Mouse (Mus musculus): Measurements from ENCODE around the gene Ubxn10. TPM values are rescaled to one million over a fixed set of nuclear protein-coding genes. Genes with fewer than 3 reads are reported as not detected.

Ubxn10 gene
- total and polyA plus RNA-seq, 2 experiments from 2014 or later, result 3.5 to 5.6 TPM

DNA sequence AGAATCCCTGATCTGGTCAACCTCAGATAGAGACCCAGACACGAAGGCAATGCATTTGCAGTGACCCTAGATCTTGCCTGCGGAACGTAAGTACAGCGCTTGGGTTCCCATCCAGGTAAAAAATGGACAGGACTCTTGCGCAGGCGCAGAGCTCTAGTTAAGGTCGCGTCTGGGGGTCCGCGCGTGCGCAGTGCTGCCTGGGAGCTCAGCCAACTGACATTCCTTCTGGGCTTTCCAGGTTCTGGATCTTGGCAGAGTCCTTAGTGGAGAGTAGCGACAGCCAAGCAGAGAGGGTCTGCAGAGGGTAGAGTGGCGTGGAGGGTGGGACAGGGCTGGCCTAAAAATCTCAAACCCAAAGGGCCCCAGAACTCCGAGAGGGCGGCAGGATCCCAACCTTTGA, 59.4 kb downstream of the Ubxn10 start:
- H3K4me2 ChIP-seq (ENCODE audit: low read depth), result peak overlapping the region; percentile 48
- 0 out of 2 replicates have a peak, but pooled peaks cover 7% of the 10 kb centered on the region for H3K4me1 ChIP-seq (ENCODE audit: insufficient read depth)
- peaks cover 5% of the 10 kb centered on the region; the same call in 1 of the 2 replicates for H3K27me3 ChIP-seq (ENCODE audit: insufficient read depth, low read length)
- DNase-seq (peak; percentile 90), ATAC-seq (peak; percentile 54; the same call in 1 of the 2 replicates)
- H3K9ac ChIP-seq, result no peak overlapping the region; the same call in 1 of the 2 replicates
- no peak for TF ChIP-seq CTCF (IDR thresholded peaks at IDR 0.05; ENCODE audit: low read depth)
- no peaks in the 10 kb centered on the region for H3K36me3 ChIP-seq (ENCODE audit: insufficient read depth)
- H3K27ac ChIP-seq (ENCODE audit: low read depth, low read length), result no peak overlapping the region
- peak overlapping the region; percentile 28 for H3K4me3 ChIP-seq (ENCODE audit: low read depth, low read length)
- H3K9me3 ChIP-seq (ENCODE audit: low read length), result no peaks in the 10 kb centered on the region
- WGBS, result 21% methylated on average over 16 of the region's 16 CpGs

DNA sequence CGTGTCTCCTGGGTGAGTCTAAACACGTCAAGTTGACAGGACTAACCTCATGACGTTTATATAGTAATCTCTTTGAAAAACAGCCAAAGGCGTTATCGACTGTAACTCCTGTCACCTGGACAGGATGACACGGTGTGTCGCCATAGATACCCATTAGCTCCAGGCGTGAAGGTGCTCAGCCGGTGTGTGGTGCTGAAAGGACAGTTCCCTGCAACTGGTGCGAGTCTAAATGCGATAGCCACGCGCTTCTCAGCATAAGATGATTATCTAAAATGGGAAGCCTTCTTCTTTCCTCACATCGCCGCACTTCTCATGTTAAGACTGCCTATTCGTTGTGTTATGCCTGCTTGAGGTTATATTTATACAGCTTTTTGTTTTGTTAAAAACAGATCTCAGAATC, 60.5 kb downstream of the Ubxn10 start:
- Histone ChIP-seq H3K4me3 (ENCODE audit: low read depth, low read length) (no peak overlapping the region), H3K36me3 (ENCODE audit: insufficient read depth) (no peaks in the 10 kb centered on the region), H3K9me3 (ENCODE audit: low read length) (no peaks in the 10 kb centered on the region), H3K27me3 (ENCODE audit: insufficient read depth, low read length) (peaks cover 5% of the 10 kb centered on the region; the same call in 1 of the 2 replicates), H3K4me1 (ENCODE audit: insufficient read depth) (0 out of 2 replicates have a peak, but pooled peaks cover 7% of the 10 kb centered on the region), H3K9ac (no peak overlapping the region), H3K4me2 (ENCODE audit: low read depth) (no peak overlapping the region), H3K27ac (ENCODE audit: low read depth, low read length) (no peak overlapping the region)
- DNase-seq (no peak), ATAC-seq (no peak)
- WGBS, result 15% methylated on average over 16 of the region's 16 CpGs
- no peak for TF ChIP-seq CTCF (IDR thresholded peaks at IDR 0.05; ENCODE audit: low read depth)

DNA sequence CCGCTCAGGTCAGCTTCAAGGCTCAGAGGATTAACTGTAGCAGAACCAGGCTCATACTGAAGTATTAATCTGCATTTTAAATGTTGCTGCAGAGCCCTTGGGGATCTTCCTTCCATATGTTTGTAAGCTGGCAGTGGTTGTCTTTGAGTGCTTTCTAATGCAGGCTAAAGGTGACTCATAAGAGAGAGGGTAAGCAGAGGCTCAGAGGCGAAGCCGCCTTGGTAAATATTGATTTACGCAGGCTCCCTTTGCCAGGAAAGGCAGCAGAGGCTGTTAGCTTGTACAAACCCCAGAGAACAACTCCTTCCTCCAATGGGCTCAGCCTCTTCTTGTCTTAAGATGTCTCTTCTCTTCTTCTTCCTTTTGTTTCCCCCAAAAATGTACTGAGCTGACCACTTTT, 64.8 kb downstream of the Ubxn10 start:
- H3K4me1 ChIP-seq (ENCODE audit: insufficient read depth), result no peaks in the 10 kb centered on the region
- no peak overlapping the region for H3K4me3 ChIP-seq (ENCODE audit: low read depth, low read length)
- no peak overlapping the region for H3K4me2 ChIP-seq (ENCODE audit: low read depth)
- H3K9me3 ChIP-seq (ENCODE audit: low read length), result no peaks in the 10 kb centered on the region
- H3K36me3 ChIP-seq (ENCODE audit: insufficient read depth), result no peaks in the 10 kb centered on the region
- no peak overlapping the region for H3K27ac ChIP-seq (ENCODE audit: low read depth, low read length)
- TF ChIP-seq CTCF (IDR thresholded peaks at IDR 0.05; ENCODE audit: low read depth), result no peak
- H3K9ac ChIP-seq, result no peak overlapping the region
- WGBS, result 67% methylated on average over 4 of the region's 4 CpGs
- no peak for ATAC-seq
- DNase-seq, result no peak
- peaks cover 5% of the 10 kb centered on the region; the same call in 1 of the 2 replicates for H3K27me3 ChIP-seq (ENCODE audit: insufficient read depth, low read length)

DNA sequence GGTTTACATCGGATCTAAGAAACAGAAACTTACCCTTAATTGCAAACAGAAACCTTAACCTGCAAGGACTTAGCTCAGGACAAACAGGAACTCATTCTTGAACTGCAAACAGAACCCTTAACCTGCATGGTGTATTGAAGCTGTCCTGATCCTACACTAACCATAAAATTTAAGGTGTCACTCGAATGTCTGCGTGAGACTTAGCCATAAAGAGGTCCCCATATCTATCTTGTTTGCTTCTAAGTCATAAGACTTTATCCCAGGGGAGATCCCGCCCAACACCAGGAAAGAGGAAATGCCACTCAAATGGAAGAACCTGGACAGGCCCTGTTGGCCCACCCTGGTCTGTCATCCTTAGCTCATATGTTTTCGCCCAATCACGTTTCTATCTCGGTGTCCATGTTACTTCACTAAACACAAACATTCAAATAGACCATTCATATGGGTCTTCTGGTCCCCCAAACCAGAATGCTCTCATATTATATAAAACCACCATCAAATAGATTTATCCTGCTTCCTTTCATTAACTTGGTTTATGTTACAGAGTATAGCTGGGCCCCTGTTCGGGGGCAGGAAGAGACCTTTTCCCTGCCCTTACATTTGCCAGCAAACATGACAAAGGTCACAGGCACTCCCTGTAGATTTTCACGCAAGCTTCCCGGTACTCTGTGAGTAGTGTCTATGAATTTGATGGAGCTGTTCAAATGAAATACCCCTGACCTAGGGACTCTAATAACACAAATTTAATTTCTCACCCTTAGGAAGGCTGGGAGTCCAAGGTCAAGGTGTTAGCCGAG, 66.7 kb downstream of the Ubxn10 start:
- ATAC-seq (no peak), DNase-seq (no peak)
- WGBS, result 89% methylated on average over 11 of the region's 11 CpGs
- Histone ChIP-seq H3K9me3 (ENCODE audit: low read length) (no peaks in the 10 kb centered on the region), H3K36me3 (ENCODE audit: insufficient read depth) (no peaks in the 10 kb centered on the region), H3K4me3 (ENCODE audit: low read depth, low read length) (no peak overlapping the region), H3K4me1 (ENCODE audit: insufficient read depth) (no peaks in the 10 kb centered on the region), H3K27ac (ENCODE audit: low read depth, low read length) (no peak overlapping the region), H3K4me2 (ENCODE audit: low read depth) (no peak overlapping the region), H3K27me3 (ENCODE audit: insufficient read depth, low read length) (peaks cover 5% of the 10 kb centered on the region; the same call in 1 of the 2 replicates), H3K9ac (no peak overlapping the region)
- TF ChIP-seq CTCF (IDR thresholded peaks at IDR 0.05; ENCODE audit: low read depth), result no peak

DNA sequence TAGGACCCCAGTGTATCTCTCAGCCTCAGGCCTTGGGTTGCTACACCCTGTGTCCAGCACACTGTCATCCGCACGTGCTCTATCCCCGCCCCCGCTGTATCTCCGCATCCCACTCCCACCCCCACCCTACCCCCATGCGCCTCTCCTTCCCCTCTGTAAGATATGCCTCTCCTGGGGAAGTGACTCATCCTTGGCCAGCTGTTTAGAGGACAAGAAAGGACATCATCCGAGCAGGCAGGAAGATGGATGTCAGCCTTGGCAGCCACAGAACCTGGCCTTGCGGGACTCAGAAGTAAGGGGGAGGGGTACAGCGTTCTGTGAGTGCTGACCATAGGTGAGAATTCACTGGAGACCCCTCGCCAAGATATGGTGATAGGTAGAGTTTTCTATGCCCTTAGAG, 70.4 kb downstream of the Ubxn10 start:
- Histone ChIP-seq H3K4me1 (ENCODE audit: insufficient read depth) (no peaks in the 10 kb centered on the region; the same call in 1 of the 2 replicates), H3K4me3 (ENCODE audit: low read depth, low read length) (no peak overlapping the region), H3K4me2 (ENCODE audit: low read depth) (no peak overlapping the region), H3K9ac (no peak overlapping the region), H3K9me3 (ENCODE audit: low read length) (no peaks in the 10 kb centered on the region), H3K27me3 (ENCODE audit: insufficient read depth, low read length) (no peaks in the 10 kb centered on the region), H3K36me3 (ENCODE audit: insufficient read depth) (no peaks in the 10 kb centered on the region), H3K27ac (ENCODE audit: low read depth, low read length) (no peak overlapping the region)
- TF ChIP-seq CTCF (IDR thresholded peaks at IDR 0.05; ENCODE audit: low read depth), result no peak
- 79% methylated on average over 10 of the region's 10 CpGs for WGBS
- no peak for DNase-seq
- ATAC-seq, result no peak

DNA sequence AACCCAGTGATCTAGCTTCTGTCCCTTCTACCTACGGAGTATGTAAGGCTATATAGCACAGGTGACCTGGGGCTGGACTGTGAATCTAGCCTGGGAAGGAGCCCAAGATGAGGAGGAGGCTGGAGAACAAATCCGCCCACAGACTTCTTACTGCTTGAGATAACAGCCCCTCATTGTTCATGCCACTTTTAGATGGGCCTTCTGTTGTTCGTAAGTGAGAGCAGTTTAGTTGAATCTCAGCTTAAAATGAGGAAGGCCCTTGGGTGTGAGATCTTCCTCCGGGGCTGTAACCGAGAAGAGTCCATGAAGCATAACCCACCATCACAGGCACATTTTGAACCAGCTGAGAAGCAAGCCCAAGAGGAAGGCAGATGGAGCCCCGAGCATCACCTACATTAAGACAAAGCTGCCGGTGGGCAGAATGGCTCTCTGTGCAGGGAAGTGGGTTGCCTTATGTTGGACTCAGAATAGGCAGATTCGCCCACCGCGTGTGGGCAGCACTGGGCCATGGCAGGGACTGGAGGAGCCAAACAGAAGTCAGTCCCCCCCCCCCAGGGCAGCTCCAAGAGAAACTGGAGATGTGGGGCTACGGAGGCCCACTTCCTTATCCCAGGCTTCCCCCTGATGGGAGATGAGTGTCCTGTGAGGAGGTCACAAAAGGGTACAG, 76.9 kb downstream of the Ubxn10 start:
- no peak overlapping the region for H3K4me3 ChIP-seq (ENCODE audit: low read depth, low read length)
- H3K9ac ChIP-seq, result no peak overlapping the region
- H3K27ac ChIP-seq (ENCODE audit: low read depth, low read length), result no peak overlapping the region
- ATAC-seq (no peak), DNase-seq (no peak)
- no peaks in the 10 kb centered on the region for H3K27me3 ChIP-seq (ENCODE audit: insufficient read depth, low read length)
- no peaks in the 10 kb centered on the region for H3K9me3 ChIP-seq (ENCODE audit: low read length)
- 84% methylated on average over 11 of the region's 11 CpGs for WGBS
- no peaks in the 10 kb centered on the region; the same call in 1 of the 2 replicates for H3K4me1 ChIP-seq (ENCODE audit: insufficient read depth)
- no peaks in the 10 kb centered on the region for H3K36me3 ChIP-seq (ENCODE audit: insufficient read depth)
- no peak overlapping the region for H3K4me2 ChIP-seq (ENCODE audit: low read depth)
- TF ChIP-seq CTCF (IDR thresholded peaks at IDR 0.05; ENCODE audit: low read depth), result no peak

Other genes with a start within 250 kb of the Ubxn10 start
- gene Vwa5b1, start 101.3 kb downstream of the Ubxn10 start, total RNA-seq (2014; rRNA removed), result 4.0 and 9.2 TPM in 2 replicates
- gene Vwa5b1, start 101.3 kb downstream of the Ubxn10 start, polyA plus RNA-seq (2015; fragmentation: Nextera tagmentation; extraction: Ambion mirVana), result 0.65 and 1.5 TPM in 2 replicates
- gene Pla2g2c, start 12.4 kb downstream of the Ubxn10 start, total RNA-seq (2014; rRNA removed), result 0.24 and 0.77 TPM in 2 replicates
- 0.28 and 0.42 TPM in 2 replicates for gene Pla2g2c, start 12.4 kb downstream of the Ubxn10 start, polyA plus RNA-seq (2015; fragmentation: Nextera tagmentation; extraction: Ambion mirVana)
- gene Pla2g2f, start 20.5 kb upstream of the Ubxn10 start, total RNA-seq (2014; rRNA removed), result 0.23 TPM in 1 of 2 replicates, not detected in the other
- gene Pla2g2f, start 20.5 kb upstream of the Ubxn10 start, polyA plus RNA-seq (2015; fragmentation: Nextera tagmentation; extraction: Ambion mirVana), result not detected in 2 replicates
- gene Pla2g2d, start 38.6 kb upstream of the Ubxn10 start, total RNA-seq (2014; rRNA removed), result 0.38 TPM in 1 of 2 replicates, not detected in the other
- 0.23 TPM in 1 of 2 replicates, not detected in the other for gene Pla2g2d, start 38.6 kb upstream of the Ubxn10 start, polyA plus RNA-seq (2015; fragmentation: Nextera tagmentation; extraction: Ambion mirVana)
- 0.15 and 2.9 TPM in 2 replicates for gene Pla2g5, start 126.3 kb upstream of the Ubxn10 start, total RNA-seq (2014; rRNA removed)
- gene Pla2g5, start 126.3 kb upstream of the Ubxn10 start, polyA plus RNA-seq (2015; fragmentation: Nextera tagmentation; extraction: Ambion mirVana), result 1.1 and 1.5 TPM in 2 replicates
- not detected in 2 replicates for gene Gm13030, start 136.8 kb upstream of the Ubxn10 start, total RNA-seq (2014; rRNA removed)
- gene Gm13030, start 136.8 kb upstream of the Ubxn10 start, polyA plus RNA-seq (2015; fragmentation: Nextera tagmentation; extraction: Ambion mirVana), result not detected in 2 replicates
- not detected in 2 replicates for gene Pla2g2e, start 140.8 kb upstream of the Ubxn10 start, total RNA-seq (2014; rRNA removed)
- gene Pla2g2e, start 140.8 kb upstream of the Ubxn10 start, polyA plus RNA-seq (2015; fragmentation: Nextera tagmentation; extraction: Ambion mirVana), result not detected in 2 replicates
- 10.5 and 13.1 TPM in 2 replicates for gene Otud3, start 176.8 kb upstream of the Ubxn10 start, total RNA-seq (2014; rRNA removed)
- gene Otud3, start 176.8 kb upstream of the Ubxn10 start, polyA plus RNA-seq (2015; fragmentation: Nextera tagmentation; extraction: Ambion mirVana), result 2.6 and 2.8 TPM in 2 replicates
- not detected in 2 replicates for gene Rnf186, start 229.9 kb upstream of the Ubxn10 start, total RNA-seq (2014; rRNA removed)
- not detected in 2 replicates for gene Rnf186, start 229.9 kb upstream of the Ubxn10 start, polyA plus RNA-seq (2015; fragmentation: Nextera tagmentation; extraction: Ambion mirVana)
- 1.5 and 4.0 TPM in 2 replicates for gene Tmco4, start 235.7 kb upstream of the Ubxn10 start, total RNA-seq (2014; rRNA removed)
- 1.4 and 1.5 TPM in 2 replicates for gene Tmco4, start 235.7 kb upstream of the Ubxn10 start, polyA plus RNA-seq (2015; fragmentation: Nextera tagmentation; extraction: Ambion mirVana)

All from forebrain, postnatal 0 days (tissue).